Mouse (Mus musculus) heart, embryonic 12.5 days (tissue): ENCODE data around the gene Clrn3. TPM values are rescaled to one million over a fixed set of nuclear protein-coding genes. Genes with fewer than 3 reads are reported as not detected.

Experiments used
- ATAC-seq: fragments of 200-750 bp; cut with Nextera tagmentation; 2 replicates; pipeline ENCODE4 v1.8.0; 2017; ENCODE audit warnings: moderate TSS enrichment, moderate library complexity; ENCODE audit not compliant: insufficient number of reproducible peaks, low FRiP score
- H3K27ac ChIP-seq: fragments of 300-500 bp; sonication (generic); 2 replicates; pipeline ENCODE4 v1.5.1; 2016; ENCODE audit warnings: mild to moderate bottlenecking, moderate library complexity; ENCODE audit not compliant: poor library complexity, severe bottlenecking
- H3K27me3 ChIP-seq: fragments of 300-500 bp; sonication (generic); replicated peaks from 2 replicates; pipeline ENCODE4 v1.6.1; 2016; ENCODE audit warnings: mild to moderate bottlenecking, moderate library complexity
- H3K36me3 ChIP-seq: fragments of 300-500 bp; sonication (generic); 2 replicates; pipeline ENCODE4 v1.6.1; 2016; ENCODE audit warnings: mild to moderate bottlenecking, moderate library complexity
- H3K4me1 ChIP-seq: fragments of 300-500 bp; sonication (generic); replicated peaks from 2 replicates; pipeline ENCODE4 v1.6.1; 2016; ENCODE audit warnings: mild to moderate bottlenecking
- H3K4me2 ChIP-seq: fragments of 300-500 bp; sonication (generic); 2 replicates; pipeline ENCODE4 v1.6.1; 2016; ENCODE audit warnings: mild to moderate bottlenecking, moderate library complexity
- H3K4me3 ChIP-seq: fragments of 300-500 bp; sonication (generic); 2 replicates; pipeline ENCODE4 v1.5.1; 2016; ENCODE audit warnings: mild to moderate bottlenecking
- H3K9ac ChIP-seq: fragments of 300-500 bp; sonication (generic); 2 replicates; pipeline ENCODE4 v1.6.1; 2016; ENCODE audit warnings: mild to moderate bottlenecking, moderate library complexity
- H3K9me3 ChIP-seq: fragments of 300-500 bp; sonication (generic); replicated peaks from 2 replicates; pipeline ENCODE4 v1.6.1; 2016; ENCODE audit warnings: mild to moderate bottlenecking, moderate library complexity
- WGBS: fragments of 180-500 bp; shearing (Covaris S2); methylation state at CpG from one replicate; pipeline ENCODE4 v1.1.7; 2016; 5-methylcytosine and 5-hydroxymethylcytosine counted together
- polyA plus RNA-seq: library from polyadenylated mRNA; unstranded; fragments of >200 nt; fragmentation: Nextera tagmentation; extraction: Ambion mirVana; gene quantifications from 2 replicates; pipeline ENCODE4 v1.2.1, GENCODE M21; 2016

The Clrn3 gene
- polyA plus RNA-seq, 1 experiment from 2014 or later: not detected

- Histone ChIP-seq H3K27me3 (peaks cover 33% of the 10 kb centered on the region), H3K4me2 (no peak overlapping the region), H3K27ac (no peak overlapping the region), H3K9me3 (no peaks in the 10 kb centered on the region), H3K4me1 (peaks cover 4% of the 10 kb centered on the region; the same call in 1 of the 2 replicates), H3K9ac (no peak overlapping the region), H3K36me3 (no peaks in the 10 kb centered on the region), H3K4me3 (no peak overlapping the region)
- no peak for ATAC-seq
- 68% methylated on average over 3 of the region's 3 CpGs for WGBS
These were observed 7.5 kb upstream of the Clrn3 start for GRCm38 (mm10) chr7:135535908-135536307.

- ATAC-seq: no peak
- WGBS: 38% methylated on average over 2 of the region's 2 CpGs
- peaks cover 4% of the 10 kb centered on the region; the same call in 1 of the 2 replicates for H3K4me1 ChIP-seq
- no peaks in the 10 kb centered on the region for H3K36me3 ChIP-seq
- no peak overlapping the region for H3K4me3 ChIP-seq
- no peak overlapping the region for H3K9ac ChIP-seq
- H3K27ac ChIP-seq: no peak overlapping the region
- no peak overlapping the region for H3K4me2 ChIP-seq
- no peaks in the 10 kb centered on the region for H3K9me3 ChIP-seq
- H3K27me3 ChIP-seq: peaks cover 20% of the 10 kb centered on the region
These were observed 6.2 kb upstream of the Clrn3 start for GRCm38 (mm10) chr7:135534548-135535189.

GRCm38 (mm10) chr7:135529068-135529467 lies 614 bp upstream of the Clrn3 start:
- Histone ChIP-seq H3K9me3 (no peaks in the 10 kb centered on the region), H3K27me3 (no peaks in the 10 kb centered on the region), H3K4me2 (no peak overlapping the region), H3K4me1 (no peaks in the 10 kb centered on the region), H3K36me3 (no peaks in the 10 kb centered on the region), H3K9ac (no peak overlapping the region), H3K27ac (no peak overlapping the region), H3K4me3 (no peak overlapping the region)
- 94% methylated on average over 2 of the region's 2 CpGs for WGBS
- ATAC-seq: no peak

- Histone ChIP-seq H3K4me1 (no peaks in the 10 kb centered on the region), H3K27me3 (no peaks in the 10 kb centered on the region), H3K4me3 (no peak overlapping the region), H3K9ac (no peak overlapping the region), H3K36me3 (no peaks in the 10 kb centered on the region), H3K9me3 (no peaks in the 10 kb centered on the region), H3K27ac (no peak overlapping the region), H3K4me2 (no peak overlapping the region)
- ATAC-seq: no peak
- 21% methylated on average over 3 of the region's 3 CpGs for WGBS
These were observed 1.3 kb downstream of the Clrn3 start for GRCm38 (mm10) chr7:135527169-135527568.

- 73% methylated on average over 3 of the region's 3 CpGs for WGBS
- Histone ChIP-seq H3K4me1 (no peaks in the 10 kb centered on the region), H3K9ac (no peak overlapping the region), H3K36me3 (no peaks in the 10 kb centered on the region), H3K4me2 (no peak overlapping the region), H3K27ac (no peak overlapping the region), H3K27me3 (no peaks in the 10 kb centered on the region), H3K4me3 (no peak overlapping the region), H3K9me3 (no peaks in the 10 kb centered on the region)
- no peak for ATAC-seq
These were observed 1.8 kb downstream of the Clrn3 start for GRCm38 (mm10) chr7:135526574-135527152.

- WGBS: 88% methylated on average over 6 of the region's 6 CpGs
- Histone ChIP-seq H3K4me1 (no peaks in the 10 kb centered on the region), H3K27me3 (0 out of 2 replicates have a peak, but pooled peaks cover 3% of the 10 kb centered on the region), H3K4me3 (no peak overlapping the region), H3K27ac (no peak overlapping the region), H3K4me2 (no peak overlapping the region), H3K36me3 (no peaks in the 10 kb centered on the region), H3K9ac (no peak overlapping the region), H3K9me3 (no peaks in the 10 kb centered on the region)
- no peak for ATAC-seq
These were observed 4.0 kb downstream of the Clrn3 start for GRCm38 (mm10) chr7:135524424-135524967.

- 35% methylated on average over 4 of the region's 4 CpGs for WGBS
- Histone ChIP-seq H3K9ac (no peak overlapping the region), H3K27ac (no peak overlapping the region), H3K4me2 (no peak overlapping the region), H3K4me1 (no peaks in the 10 kb centered on the region), H3K36me3 (no peaks in the 10 kb centered on the region), H3K27me3 (0 out of 2 replicates have a peak, but pooled peaks cover 3% of the 10 kb centered on the region), H3K4me3 (no peak overlapping the region), H3K9me3 (no peaks in the 10 kb centered on the region)
- no peak for ATAC-seq
These were observed 4.5 kb downstream of the Clrn3 start for GRCm38 (mm10) chr7:135523981-135524380.

- Histone ChIP-seq H3K4me2 (no peak overlapping the region), H3K4me3 (no peak overlapping the region), H3K27me3 (0 out of 2 replicates have a peak, but pooled peaks cover 3% of the 10 kb centered on the region), H3K9me3 (no peaks in the 10 kb centered on the region), H3K4me1 (no peaks in the 10 kb centered on the region), H3K36me3 (no peaks in the 10 kb centered on the region), H3K27ac (no peak overlapping the region), H3K9ac (no peak overlapping the region)
- ATAC-seq: no peak
- 75% methylated on average over 15 of the region's 15 CpGs for WGBS
These were observed 6.5 kb downstream of the Clrn3 start for GRCm38 (mm10) chr7:135521755-135522512.

- Histone ChIP-seq H3K4me1 (no peaks in the 10 kb centered on the region), H3K4me2 (no peak overlapping the region), H3K9ac (no peak overlapping the region), H3K9me3 (no peaks in the 10 kb centered on the region), H3K4me3 (no peak overlapping the region), H3K36me3 (no peaks in the 10 kb centered on the region), H3K27ac (no peak overlapping the region), H3K27me3 (0 out of 2 replicates have a peak, but pooled peaks cover 3% of the 10 kb centered on the region)
- 53% methylated on average over 5 of the region's 5 CpGs for WGBS
- ATAC-seq: no peak
These were observed 8.2 kb downstream of the Clrn3 start for GRCm38 (mm10) chr7:135520241-135520640.

- ATAC-seq: no peak
- no peak overlapping the region for H3K4me3 ChIP-seq
- H3K4me2 ChIP-seq: no peak overlapping the region
- H3K9ac ChIP-seq: no peak overlapping the region
- 40% methylated on average over 4 of the region's 4 CpGs for WGBS
- H3K9me3 ChIP-seq: no peaks in the 10 kb centered on the region
- no peak overlapping the region for H3K27ac ChIP-seq
- H3K36me3 ChIP-seq: no peaks in the 10 kb centered on the region
- H3K4me1 ChIP-seq: no peaks in the 10 kb centered on the region
- 0 out of 2 replicates have a peak, but pooled peaks cover 3% of the 10 kb centered on the region for H3K27me3 ChIP-seq
These were observed 11.3 kb downstream of the Clrn3 start for GRCm38 (mm10) chr7:135517191-135517590.

GRCm38 (mm10) chr7:135511723-135512122 lies 16.7 kb downstream of the Clrn3 start:
- H3K9me3 ChIP-seq: peaks cover under 1% of the 10 kb centered on the region; the same call in 1 of the 2 replicates
- 73% methylated on average over 3 of the region's 3 CpGs for WGBS

More at GRCm38 (mm10) chr7:135511723-135512122, 16.7 kb downstream of the Clrn3 start:
- no peak overlapping the region for H3K9ac ChIP-seq
- no peak overlapping the region for H3K4me3 ChIP-seq
- no peaks in the 10 kb centered on the region for H3K4me1 ChIP-seq
- H3K27ac ChIP-seq: no peak overlapping the region
- no peak for ATAC-seq
- no peaks in the 10 kb centered on the region for H3K36me3 ChIP-seq
- no peak overlapping the region for H3K4me2 ChIP-seq
- no peaks in the 10 kb centered on the region for H3K27me3 ChIP-seq
